Mouse (Mus musculus) brain, embryonic 14.5 days (tissue): Measurements from ENCODE around the gene Lhx3.

Source experiments
- CTCF ChIP-seq: fragments of 200-500 bp; IDR thresholded peaks from 2 replicates; pipeline ENCODE4 v1.5.1; 2012; ENCODE audit warnings: inconsistent platforms, mild to moderate bottlenecking, moderate library complexity, borderline replicate concordance; ENCODE audit not compliant: insufficient read depth, insufficient read length; ENCODE audit errors: extremely low read depth
- POLR2A ChIP-seq: fragments of 200-500 bp; IDR thresholded peaks from 2 replicates; pipeline ENCODE4 v1.6.1; 2012; ENCODE audit warnings: mild to moderate bottlenecking, inconsistent platforms, borderline replicate concordance; ENCODE audit not compliant: poor library complexity, insufficient read depth, insufficient read length, severe bottlenecking; ENCODE audit errors: extremely low read depth

DNA sequence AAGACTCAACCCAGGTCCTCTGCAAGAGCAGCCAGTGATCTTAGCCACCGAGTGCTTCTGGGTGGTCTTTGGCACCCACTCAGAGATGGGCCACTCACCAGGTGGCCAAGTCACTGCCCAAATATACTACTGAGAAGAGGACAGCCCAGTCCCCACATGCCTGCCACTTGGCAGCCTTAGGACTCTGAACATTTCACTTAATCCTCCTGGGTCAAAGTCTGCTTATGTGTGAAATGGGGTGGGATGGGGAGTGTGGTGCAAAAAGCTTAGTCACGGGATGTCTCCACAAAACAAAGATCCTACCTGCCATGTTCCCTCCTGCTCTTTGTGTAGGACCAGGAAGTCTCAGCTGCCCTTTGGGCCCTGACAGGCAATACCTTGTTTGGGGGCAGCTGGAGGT is 35.9 kb downstream of the Lhx3 start:
- TF ChIP-seq POLR2A, result no peak
- no peak for TF ChIP-seq CTCF
